Mouse (Mus musculus) left cerebral cortex, postnatal 14 days (tissue): ENCODE results near the gene Tm9sf1. TPM values are rescaled to one million over a fixed set of nuclear protein-coding genes. Genes with fewer than 3 reads are reported as not detected.

Experiments
- DNase-seq, 2 experiments: peaks; one replicate each; pipeline ENCODE4 v3.0.0; 2021 to 2022; ENCODE audit warnings: low spot score in 2 of 2, mixed read lengths in 1 of 2
- intact Hi-C: fragments of 180-260 bp; cut with DNase I; formaldehyde crosslinking; loops from one replicate; pipeline ENCODE4 v1.15.1; 2025
- total RNA-seq, 2 experiments: library from RNA; stranded (reverse); gene quantifications; 2 replicates each; pipeline ENCODE4 v1.2.3; 2021

Tm9sf1 gene
- total RNA-seq, 2 experiments from 2014 or later = 42.1 to 42.2 TPM

GRCm38 (mm10) chr14:55640816-55641215, 2.8 kb downstream of the Tm9sf1 start:
- intact Hi-C loops = no loop called here
- DNase-seq = no peak

GRCm38 (mm10) chr14:55637795-55638194, 5.8 kb downstream of the Tm9sf1 start, which contains the start of gene Gm49378:
Gene Gm49378, minus strand, starts transcription at chr14:55637895.
- no peak for DNase-seq
- intact Hi-C loops = no loop called here

GRCm38 (mm10) chr14:55635523-55636007, 8.0 kb downstream of the Tm9sf1 start, which contains the start of gene Ipo4:
Gene Ipo4, minus strand, starts transcription at chr14:55635957.
- DNase-seq = peak; percentile 91 to 92
- intact Hi-C loops = no loop called here

GRCm38 (mm10) chr14:55634874-55635522, 8.6 kb downstream of the Tm9sf1 start:
- DNase-seq = peak in 1 of 2 experiments; percentile 25
- intact Hi-C loops = no loop called here

- peak in 1 of 2 experiments; percentile 44 for DNase-seq
- intact Hi-C loops = no loop called here
Measured at GRCm38 (mm10) chr14:55629312-55629711, 14.3 kb downstream of the Tm9sf1 start.

GRCm38 (mm10) chr14:55628077-55628827, 15.4 kb downstream of the Tm9sf1 start:
- no peak for DNase-seq
- intact Hi-C loops = no loop called here

- DNase-seq = no peak
- intact Hi-C loops = no loop called here
Measured at GRCm38 (mm10) chr14:55618486-55619195, 25.0 kb downstream of the Tm9sf1 start.

GRCm38 (mm10) chr14:55617822-55618221, 25.8 kb downstream of the Tm9sf1 start, which contains the start of gene Rec8:
Gene Rec8, plus strand, starts transcription at chr14:55618037.
- intact Hi-C loops = no loop called here
- no peak for DNase-seq

- intact Hi-C loops = no loop called here
- no peak for DNase-seq
Measured at GRCm38 (mm10) chr14:55616844-55617243, 26.8 kb downstream of the Tm9sf1 start.

- intact Hi-C loops = no loop called here
- no peak for DNase-seq
Measured at GRCm38 (mm10) chr14:55615876-55616275, 27.7 kb downstream of the Tm9sf1 start.

- no peak for DNase-seq
- intact Hi-C loops = no loop called here
Measured at GRCm38 (mm10) chr14:55614565-55615178, 28.9 kb downstream of the Tm9sf1 start.

GRCm38 (mm10) chr14:55613346-55613745, 30.3 kb downstream of the Tm9sf1 start:
- no peak for DNase-seq
- intact Hi-C loops = no loop called here

GRCm38 (mm10) chr14:55608339-55608738, 35.3 kb downstream of the Tm9sf1 start:
- intact Hi-C loops = no loop called here
- DNase-seq = no peak

- no peak for DNase-seq
- intact Hi-C loops = no loop called here
Measured at GRCm38 (mm10) chr14:55605743-55606459, 37.7 kb downstream of the Tm9sf1 start.

GRCm38 (mm10) chr14:55604823-55605222, 38.8 kb downstream of the Tm9sf1 start:
- intact Hi-C loops = no loop called here

GRCm38 (mm10) chr14:55603633-55604576, 39.7 kb downstream of the Tm9sf1 start:
- intact Hi-C loops = no loop called here
- DNase-seq = peak; percentile 87 to 92

More at GRCm38 (mm10) chr14:55604823-55605222, 38.8 kb downstream of the Tm9sf1 start:
- no peak for DNase-seq

GRCm38 (mm10) chr14:55603271-55603632, 40.4 kb downstream of the Tm9sf1 start, which contains the start of gene Irf9:
Gene Irf9, plus strand, starts transcription at chr14:55603571.
- no peak for DNase-seq
- intact Hi-C loops = no loop called here
